Mouse (Mus musculus) adrenal gland, postnatal 36 days (tissue): ENCODE measurements around the gene Trim17. TPM values are rescaled to one million over a fixed set of nuclear protein-coding genes. Genes with fewer than 3 reads are reported as not detected.

Experiments
- DNase-seq, 2 experiments: peaks; one replicate each; pipeline ENCODE4 v3.0.0; 2021; ENCODE audit warnings: mixed read lengths in 1 of 2
- total RNA-seq, 2 experiments: library from RNA; stranded (reverse); gene quantifications; 2 replicates each; pipeline ENCODE4 v1.2.3; 2021

Gene Trim17
- total RNA-seq, 2 experiments from 2014 or later: 0.10 to 0.26 TPM

GRCm38 (mm10) chr11:58968551-58968950, 14.1 kb downstream of the Trim17 start:
- DNase-seq: no peak

DNA sequence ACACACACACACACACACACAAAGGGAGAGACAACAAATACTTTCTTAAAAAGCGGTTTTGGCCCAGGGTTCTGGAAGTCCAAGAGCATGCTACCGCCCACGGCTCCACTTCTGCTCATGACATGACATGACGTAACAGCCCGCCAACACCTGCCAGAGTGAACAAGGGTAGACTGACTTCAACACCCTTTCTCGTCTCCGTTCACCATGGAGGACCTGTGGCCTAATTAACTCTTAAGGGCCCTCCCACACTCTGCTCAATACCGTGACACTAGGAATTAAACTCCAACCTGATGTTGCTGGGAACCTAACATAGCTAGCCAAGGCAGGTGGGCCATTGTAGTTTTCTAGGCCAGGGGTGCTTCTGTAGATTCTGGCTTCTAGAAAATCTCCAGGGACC, 14.5 kb downstream of the Trim17 start:
- DNase-seq: no peak

GRCm38 (mm10) chr11:58969659-58970058, 15.2 kb downstream of the Trim17 start:
- DNase-seq: peak in 1 of 2 experiments; percentile 34

DNA sequence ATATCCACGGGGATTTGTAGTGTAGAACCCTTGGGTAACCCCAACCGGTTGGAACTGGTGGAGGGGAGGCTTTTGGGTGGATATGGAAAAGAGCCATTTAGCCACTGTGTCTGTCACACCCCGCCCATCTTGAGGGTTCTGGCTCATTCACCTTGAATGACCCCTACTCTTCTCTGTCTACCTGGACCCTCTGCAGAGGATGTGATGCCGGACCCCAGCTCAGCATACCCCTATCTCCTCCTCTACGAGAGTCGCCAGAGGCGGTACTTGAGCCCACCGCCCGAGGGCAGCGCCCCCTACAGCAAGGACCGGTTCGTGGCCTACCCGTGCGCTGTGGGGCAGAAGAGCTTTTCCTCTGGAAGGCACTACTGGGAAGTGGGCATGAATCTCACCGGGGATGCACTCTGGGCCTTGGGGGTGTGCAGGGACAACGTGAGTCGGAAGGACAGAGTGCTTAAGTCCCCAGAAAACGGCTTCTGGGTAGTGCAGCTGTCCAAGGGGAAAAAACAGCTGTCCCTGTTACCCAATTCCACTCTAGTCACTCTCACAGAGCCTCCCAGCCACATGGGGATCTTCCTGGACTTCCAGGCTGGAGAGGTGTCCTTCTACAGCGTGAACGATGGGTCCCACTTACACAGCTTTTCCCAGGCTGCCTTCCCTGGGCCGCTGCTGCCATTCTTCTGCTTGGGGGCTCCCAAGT, 16.5 kb downstream of the Trim17 start:
- DNase-seq: no peak

GRCm38 (mm10) chr11:58971796-58972195, 17.3 kb downstream of the Trim17 start:
- no peak for DNase-seq

GRCm38 (mm10) chr11:58974414-58974813, 19.9 kb downstream of the Trim17 start:
- DNase-seq: no peak

DNA sequence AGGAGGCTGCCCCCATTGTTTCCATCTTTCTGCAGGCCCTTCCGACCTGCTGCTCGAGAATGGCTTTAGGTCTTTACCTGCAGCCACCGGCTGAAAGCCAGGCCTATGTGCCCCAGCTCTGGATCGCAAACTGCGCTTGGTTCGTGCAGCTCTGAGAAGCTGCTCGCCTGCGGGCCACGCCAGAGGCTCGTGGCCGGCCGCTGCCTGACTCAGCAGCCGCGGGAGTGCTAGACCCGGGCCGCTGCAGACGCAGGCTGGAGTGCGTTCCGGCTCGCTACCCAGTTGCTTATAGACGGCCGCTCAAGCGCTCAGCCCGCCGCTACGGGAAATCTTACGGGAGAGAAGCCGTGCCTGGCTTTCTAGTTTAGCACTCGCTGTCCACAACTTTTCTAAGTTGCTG, 22.7 kb downstream of the Trim17 start:
- peak; percentile 61 to 69 for DNase-seq

GRCm38 (mm10) chr11:58977607-58978026, 23.1 kb downstream of the Trim17 start:
- no peak for DNase-seq

DNA sequence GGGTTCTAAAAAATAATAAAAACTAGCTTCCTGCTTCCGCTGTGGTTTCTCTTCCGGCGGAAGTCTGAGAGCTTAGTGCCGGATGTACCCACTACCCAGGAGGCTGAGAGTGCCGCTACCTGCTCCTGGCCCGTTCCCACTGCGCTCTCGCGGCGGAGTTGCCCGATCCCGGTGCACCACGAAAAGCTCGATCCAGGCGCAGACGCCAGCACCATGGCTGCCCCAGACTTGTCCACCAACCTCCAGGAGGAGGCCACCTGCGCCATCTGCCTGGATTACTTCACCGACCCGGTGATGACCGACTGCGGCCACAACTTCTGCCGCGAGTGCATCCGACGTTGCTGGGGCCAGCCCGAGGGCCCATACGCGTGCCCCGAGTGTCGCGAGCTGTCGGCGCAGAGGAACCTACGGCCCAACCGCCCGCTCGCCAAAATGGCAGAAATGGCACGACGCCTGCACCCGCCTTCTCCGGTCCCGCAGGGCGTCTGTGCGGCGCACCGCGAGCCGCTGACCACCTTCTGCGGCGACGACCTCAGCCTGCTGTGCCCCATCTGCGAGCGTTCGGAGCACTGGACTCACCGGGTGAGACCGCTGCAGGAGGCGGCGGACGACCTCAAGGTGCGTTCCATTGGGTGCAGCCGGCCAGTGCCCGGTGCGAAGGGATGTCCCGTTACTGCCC, 23.7 kb downstream of the Trim17 start, which contains the start of gene Trim11:
Trim11 (plus strand) TSS at position 67 of the 679 bp plus-strand sequence.
- DNase-seq: peak; percentile 68 to 77

- no peak for DNase-seq
These were observed 24.2 kb downstream of the Trim17 start for GRCm38 (mm10) chr11:58978706-58979030.

DNA sequence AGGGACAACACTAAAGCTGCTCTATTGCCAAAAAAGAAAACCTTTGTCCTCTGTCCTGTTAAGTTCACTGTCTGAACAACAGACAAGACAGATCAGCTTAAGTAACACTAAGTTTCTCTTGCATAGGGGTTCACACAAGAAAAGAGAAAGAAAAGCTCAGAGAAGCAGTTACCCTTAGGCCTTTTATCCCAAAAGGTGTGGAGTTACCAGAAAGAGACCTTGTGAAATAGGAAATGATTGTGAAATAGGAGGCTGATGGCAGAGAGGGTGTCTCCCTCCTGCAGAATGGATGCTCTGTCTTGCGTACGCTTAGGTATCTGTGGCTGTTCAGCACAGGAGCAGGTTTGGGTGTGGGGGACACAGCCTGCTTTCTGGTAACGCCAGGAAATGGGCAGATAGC, 24.7 kb downstream of the Trim17 start:
- DNase-seq: no peak

- peak in 1 of 2 experiments; percentile 25 for DNase-seq
These were observed 25.2 kb downstream of the Trim17 start for GRCm38 (mm10) chr11:58979661-58980060.

GRCm38 (mm10) chr11:58980381-58980990, 26.0 kb downstream of the Trim17 start:
- peak; percentile 42 to 54 for DNase-seq

- peak; percentile 50 to 77 for DNase-seq
These were observed 27.3 kb downstream of the Trim17 start for GRCm38 (mm10) chr11:58981541-58982447.

GRCm38 (mm10) chr11:58982471-58983097, 28.1 kb downstream of the Trim17 start:
- no peak for DNase-seq

DNA sequence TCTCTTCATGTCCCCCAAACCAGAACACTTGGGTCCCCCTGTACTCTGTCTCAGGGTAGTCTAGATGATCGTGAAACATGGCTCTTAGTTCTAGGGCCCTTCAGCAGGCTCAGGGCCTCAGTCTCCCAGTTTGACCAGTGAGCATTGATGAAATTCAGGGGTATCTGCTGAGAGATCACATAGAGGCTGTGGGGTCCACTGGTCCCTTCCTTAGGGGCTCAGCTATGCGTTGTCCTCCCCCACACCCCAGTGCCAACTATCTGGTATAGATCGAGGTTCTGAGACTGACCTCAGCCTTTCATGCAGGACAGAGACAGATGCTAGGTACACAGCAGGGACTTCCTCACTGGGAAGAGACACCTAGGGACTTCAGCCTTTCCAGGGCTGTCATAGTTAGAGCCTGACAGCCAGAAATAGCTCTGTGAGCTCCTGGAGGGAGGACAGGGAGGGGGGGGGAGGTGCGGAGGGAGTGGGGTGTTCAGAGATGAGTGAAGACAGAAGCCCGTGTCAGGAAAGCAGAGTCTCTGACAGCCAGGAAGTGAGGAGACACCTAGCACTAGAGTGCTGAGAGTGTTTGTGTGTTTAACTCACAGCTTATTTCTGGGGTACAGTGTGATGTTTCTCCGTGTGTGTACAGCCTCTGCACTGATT, 29.3 kb downstream of the Trim17 start:
- no peak for DNase-seq

GRCm38 (mm10) chr11:58984657-58985056, 30.2 kb downstream of the Trim17 start:
- no peak for DNase-seq

GRCm38 (mm10) chr11:58985299-58985917, 30.9 kb downstream of the Trim17 start:
- DNase-seq: peak in 1 of 2 experiments; percentile 67

- DNase-seq: no peak
These were observed 34.7 kb downstream of the Trim17 start for GRCm38 (mm10) chr11:58989166-58989565.

DNA sequence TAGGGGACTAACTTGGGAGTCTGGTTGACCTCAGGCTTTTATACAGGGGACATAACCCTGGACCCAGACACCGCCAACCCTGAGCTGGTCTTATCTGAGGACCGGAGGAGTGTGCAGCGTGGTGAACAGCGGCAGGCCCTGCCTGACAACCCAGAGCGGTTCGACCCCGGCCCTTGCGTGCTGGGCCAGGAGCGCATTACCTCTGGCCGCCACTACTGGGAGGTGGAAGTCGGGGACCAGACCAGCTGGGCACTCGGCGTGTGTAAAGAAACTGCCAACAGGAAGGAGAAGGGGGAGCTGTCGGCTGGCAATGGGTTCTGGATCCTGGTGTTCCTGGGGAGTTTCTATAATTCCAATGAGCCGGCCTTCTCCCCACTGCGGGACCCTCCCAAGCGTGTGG, 35.7 kb downstream of the Trim17 start:
- DNase-seq: no peak

GRCm38 (mm10) chr11:58990794-58991193, 36.3 kb downstream of the Trim17 start:
- DNase-seq: peak in 1 of 2 experiments; percentile 51
